Mouse (Mus musculus) adipocyte (in vitro differentiated cells): Measurements from ENCODE around the gene Serinc5.
"Not testable (repeated sequence)": the region's sequence is repeated elsewhere in the genome, so short reads cannot be mapped to it uniquely, and the experiment has no call there.

Experiments
- DNase-seq: peaks from one replicate; pipeline ENCODE4 v3.0.0-alpha.2; 2016; ENCODE audit warnings: low spot score

Serinc5 gene

DNA sequence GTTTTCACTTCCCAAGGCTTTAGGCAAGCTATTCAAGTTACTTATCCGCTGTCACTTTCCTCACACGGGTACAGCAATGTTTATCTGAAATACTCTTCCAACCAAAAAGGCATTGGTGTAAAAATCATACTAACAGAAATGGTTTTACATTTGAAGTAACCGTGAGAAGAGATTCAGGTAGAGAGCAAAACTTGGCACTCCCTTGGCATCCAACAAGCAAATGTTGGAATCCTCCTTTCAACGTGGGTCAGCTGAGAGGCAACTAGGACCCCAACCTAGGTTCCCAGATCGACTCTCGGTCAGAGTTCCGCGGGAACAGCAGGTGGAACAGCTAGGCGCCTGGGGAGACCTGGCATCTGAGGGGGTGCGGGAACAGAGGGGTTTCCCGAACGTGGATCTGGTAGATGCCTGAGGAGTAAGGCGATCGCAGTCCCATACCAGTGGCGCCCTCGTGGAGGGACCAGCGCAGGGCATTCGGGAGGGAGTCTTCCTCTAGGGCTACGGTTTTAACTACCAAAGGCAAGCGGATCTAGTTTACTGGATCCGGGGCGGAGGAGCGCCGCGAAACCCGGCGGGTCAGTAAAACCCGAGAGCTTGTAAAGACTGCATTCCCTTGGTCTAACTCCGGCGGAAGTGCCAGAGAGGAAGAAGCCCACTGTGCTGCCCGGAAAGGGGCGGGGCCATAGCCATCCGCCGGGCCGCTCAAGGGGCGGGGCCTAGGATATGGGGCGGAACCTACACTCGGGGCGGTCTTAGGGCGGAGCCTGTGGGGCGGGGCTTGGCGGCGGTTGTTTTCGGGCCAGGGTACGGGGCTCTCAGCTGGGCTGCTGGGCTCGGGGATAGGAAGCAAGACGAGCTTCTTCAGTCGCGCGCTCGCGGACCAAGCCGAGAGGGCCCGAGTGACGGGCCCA, at the start of gene Serinc5:
Gene Serinc5, plus strand, starts transcription at position 781 of the 911 bp plus-strand sequence.
- DNase-seq = peak; percentile 88

DNA sequence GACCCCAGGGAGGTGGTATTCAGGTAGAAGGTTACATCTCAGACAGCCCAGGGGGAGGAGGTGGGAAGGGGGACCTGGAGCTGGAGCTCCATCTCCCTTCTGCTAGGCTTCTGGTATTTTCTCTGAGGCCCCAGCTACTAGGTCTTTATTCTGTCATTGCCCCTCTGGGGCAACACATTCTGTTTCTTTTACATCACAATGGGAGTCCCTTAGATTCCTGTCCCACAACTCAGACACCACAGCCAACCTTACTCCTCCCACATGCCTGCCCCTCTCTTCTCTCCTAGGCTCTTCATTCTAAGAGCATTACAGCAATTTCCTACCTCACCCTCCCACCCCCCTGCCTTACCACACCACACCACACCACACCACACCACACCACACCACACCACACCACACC, 34.8 kb upstream of the Serinc5 start, which contains the start of gene Spz1:
Gene Spz1, minus strand, starts transcription at position 101 of the 400 bp plus-strand sequence.
- no peak for DNase-seq

DNA sequence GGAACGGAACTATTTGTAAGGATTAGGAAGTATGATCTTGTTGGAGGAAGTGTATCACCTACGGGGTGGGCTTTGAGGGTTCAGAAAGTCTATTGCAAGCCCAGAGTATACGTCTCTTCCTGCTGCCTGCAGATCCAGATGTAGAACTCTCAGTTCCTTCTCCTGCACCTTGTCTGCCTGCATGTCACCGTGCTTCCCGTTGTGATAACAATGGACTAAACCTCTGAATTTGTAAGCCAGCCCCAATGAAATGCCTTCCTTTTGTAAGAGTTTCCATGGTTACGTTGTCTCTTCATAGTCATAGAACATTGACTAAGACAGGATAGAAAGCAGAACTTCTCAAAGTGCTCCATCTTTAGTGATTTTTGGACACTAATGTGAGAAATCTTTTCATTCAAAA, 34.2 kb upstream of the Serinc5 start:
- no peak for DNase-seq

DNA sequence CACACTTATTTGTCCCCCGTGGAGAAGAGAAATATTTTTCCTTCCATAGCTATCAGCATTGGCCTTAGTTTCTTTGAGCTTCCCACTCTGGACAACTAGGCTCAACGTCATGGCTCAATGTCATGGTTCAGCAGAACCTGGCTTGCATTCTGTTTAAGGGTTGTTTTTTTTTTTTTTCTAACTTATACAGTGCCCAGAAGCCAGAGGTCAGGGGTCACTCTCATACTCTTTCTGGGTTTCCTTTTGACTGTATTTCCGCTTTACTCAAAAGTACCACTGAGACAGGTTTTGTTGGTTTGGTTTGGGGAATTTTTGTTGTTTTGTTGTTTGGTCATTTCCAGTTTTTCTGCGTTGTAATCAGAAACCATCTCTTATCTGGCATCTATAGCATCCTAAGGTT, 32.7 kb upstream of the Serinc5 start:
- no peak for DNase-seq

DNA sequence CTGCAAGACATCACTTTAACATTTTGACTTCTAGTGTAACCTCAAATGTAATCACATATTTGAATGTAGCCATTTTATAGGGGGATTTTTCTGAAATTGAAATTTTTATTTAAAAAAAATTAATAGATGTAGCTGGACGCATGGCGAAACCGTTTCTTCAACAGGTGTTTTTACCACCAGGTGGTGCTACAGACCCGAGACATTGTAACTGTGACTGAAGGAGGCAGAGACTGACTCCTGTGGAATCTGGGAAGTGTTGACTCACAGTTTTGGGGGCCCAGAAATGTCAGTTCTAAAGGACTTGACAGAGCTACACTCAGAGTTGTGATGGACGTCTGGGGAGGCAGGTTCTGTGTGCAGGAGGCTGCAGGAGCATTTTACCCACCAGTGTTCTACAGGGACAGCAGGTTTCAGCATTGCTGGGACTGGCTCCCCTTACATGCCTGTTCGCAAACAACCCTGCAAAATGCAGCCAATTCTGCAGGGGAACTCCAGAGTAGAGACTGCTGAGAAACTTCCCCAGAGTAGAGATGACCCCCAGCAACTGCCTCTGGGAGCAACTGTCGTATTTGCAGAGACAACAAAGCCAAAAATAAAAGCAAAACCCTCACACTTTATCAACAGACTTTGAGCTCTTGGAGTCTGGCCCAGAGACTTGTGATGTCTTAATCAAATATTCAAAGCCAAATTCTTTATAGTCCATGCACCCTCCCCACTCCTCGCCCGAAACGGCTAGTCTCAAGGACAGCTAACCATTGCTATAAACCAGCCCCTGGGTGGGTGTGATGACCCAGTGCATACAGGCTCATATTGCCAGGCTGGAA, 30.5 kb upstream of the Serinc5 start:
- DNase-seq = peak; percentile 84

DNA sequence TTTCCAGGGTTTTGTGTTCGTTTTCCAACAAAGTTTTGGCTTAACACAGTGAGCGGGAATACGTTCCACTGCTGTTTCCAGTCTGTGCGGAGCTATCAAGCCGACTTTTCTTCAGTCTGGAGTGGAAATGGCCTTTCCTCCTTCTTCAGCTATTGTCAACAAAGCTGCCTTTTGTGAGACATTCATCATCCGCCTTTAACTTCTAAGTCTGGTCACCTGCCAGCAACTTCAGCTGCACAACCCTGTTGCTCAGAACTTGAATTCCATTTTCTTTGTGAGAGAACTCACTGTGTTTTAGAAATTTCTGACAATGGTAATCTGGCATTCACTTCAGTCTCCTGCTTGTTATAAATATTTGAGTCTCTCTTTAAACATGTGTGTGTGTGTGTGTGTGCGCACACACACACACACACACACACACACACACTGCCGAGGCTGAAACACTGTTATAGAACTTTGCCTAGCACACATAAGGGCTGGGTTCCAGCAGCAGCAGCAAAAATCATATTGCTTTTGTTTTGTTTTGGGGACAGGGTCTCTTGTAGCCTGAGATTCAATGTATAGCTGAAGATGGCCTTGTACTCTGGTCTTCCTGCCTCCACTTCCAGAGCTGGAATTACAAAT, 26.7 kb upstream of the Serinc5 start:
- peak; percentile 47 for DNase-seq

DNA sequence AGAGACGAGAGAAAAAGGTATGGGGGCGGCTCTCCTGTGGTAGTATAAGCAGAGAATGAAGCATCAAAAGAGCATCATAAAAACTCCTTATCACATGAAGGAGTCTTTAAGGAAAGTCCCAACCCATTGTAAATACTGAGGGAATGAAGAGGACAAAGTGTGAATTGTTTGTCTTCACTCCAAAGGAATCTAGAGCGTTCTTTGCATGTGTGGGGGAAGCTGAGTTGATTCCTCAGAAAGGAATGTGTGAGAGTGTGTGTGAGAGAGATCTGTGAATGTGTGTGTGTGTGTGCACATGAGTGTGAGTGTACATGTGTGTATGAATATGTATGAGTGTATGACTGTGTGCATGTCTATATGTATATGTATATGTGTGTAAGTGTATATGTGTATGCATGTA, 22.2 kb upstream of the Serinc5 start:
- no peak for DNase-seq

DNA sequence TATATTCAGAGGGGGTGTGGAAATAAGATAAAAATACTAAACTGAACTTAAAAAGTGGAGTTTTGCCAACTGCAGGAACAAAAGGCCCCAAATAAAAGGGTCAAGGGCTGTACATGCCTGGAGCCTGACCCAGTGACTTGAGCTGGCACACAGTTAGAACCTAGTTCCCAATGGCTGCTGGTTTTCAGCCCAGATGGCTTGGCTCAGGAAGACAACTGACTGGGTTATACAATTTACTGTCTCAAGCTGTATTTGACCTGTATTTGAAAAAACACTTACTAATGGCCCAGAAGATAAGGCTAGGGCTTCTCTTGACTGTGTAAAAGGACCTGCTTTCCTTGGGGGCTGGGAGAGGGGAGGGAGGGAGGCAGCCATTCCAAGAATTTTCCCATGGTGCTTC, 21.6 kb upstream of the Serinc5 start:
- peak; percentile 82 for DNase-seq

DNA sequence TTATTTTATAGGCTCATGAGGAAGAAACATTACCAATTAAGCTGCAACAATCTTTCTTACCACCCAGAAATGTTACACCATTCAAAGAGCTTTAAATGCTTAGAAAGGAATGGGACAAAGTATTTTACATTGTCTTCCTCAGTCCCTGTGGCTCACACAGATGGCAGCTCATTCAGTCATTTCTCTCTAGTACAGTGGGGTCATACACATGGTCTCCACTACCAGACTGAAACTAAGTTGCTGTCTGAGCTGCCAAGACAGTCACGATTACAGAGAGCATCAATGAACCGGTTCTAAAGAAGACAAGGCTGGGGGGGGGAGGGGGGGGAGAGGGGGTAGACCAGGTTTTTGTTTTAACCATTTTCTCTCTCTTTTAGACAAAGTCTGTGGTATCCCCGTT, 19.7 kb upstream of the Serinc5 start:
- no peak for DNase-seq

DNA sequence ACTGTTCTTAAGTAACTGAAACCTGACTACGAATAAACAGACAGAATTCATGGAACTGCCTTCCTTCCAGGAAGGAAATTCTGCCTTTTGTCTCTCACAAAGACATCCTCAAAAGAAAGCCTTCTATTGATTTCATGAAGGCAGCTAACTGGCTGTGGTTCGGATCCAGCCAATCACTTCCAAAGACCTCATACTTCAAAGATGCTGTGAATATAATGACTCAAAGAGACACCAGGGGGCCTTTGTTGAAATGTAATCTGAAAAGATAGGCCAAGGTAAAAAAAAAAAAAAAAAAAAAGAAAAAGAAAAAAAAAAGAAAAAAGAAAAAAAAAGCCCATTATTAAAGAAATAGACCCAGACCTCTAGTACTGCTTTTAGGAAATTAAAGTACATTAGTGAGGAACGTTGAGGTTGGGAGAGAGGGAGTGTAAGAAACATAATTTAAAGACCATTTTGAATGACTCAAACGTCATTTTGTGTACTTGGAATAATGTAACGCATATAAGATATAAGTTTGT, 18.6 kb upstream of the Serinc5 start:
- no peak for DNase-seq

DNA sequence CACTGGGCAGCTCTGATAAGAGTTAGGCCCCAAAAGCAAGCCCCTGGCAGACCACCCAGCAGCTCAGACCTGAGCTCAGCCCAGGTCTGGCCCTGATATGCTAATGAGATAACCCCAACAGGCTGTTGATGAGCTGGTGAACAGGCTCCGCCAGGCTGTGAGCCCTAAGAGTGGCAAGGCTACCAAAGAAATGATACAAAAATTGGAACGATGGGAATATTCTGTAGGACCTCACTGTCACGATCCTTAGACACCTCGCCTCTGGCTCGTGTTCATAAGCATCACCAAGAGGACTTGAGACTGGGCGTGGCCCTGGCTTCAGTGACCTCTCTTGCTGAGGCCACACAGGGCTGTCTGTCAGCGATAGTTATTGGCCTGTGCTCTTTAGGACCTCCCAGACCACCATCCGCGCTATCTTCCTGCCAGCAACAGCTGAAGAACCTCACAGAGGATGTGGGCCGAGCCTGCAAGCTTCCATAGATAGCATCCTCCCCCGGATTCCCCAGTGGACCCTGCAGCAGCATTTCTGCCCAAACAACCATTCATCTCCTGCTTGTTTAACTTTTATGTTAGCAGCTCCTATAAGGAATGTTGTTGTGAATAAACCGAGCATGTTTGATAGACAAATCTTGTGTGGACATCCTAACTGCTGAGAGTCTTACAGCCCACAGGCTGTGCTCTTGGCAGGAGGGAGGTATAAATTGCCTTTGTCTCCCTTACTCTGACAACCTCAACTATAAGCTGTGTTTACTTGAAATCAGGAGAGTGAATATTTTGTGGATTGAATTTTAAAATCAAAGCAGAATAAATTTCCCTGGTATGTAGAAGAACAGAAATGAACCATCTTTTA, 17.9 kb upstream of the Serinc5 start:
- DNase-seq = no peak

DNA sequence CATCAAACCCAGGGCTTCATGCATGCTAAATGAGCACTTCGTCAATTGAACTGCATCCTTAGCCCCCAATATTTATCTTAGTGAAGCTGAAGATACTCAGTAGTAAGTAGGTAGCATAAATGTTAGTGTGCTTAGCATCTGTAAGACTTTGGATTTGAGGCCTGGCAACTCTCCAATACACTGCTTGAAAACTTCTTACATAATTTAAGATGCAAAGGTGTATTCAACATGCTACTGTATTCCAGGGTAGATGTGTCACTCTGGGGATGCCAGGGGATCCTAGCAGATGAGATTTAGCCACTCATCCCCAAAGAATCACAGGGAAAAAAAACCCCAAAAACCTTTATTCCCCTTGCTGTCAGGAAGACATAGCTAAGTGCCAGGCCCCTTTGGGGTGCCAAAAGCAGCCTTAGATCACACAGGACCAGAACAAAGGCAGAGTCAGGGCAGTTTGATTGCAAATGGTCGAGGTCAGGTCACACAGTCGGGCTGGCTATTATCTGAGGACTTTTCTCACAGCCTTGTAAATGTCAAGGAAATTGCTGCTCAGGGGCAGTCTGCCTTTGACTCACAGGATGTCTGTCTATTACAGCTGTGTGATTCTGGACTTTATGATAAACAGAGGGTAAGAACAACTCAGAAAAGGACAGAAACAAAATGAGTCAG, 17.0 kb upstream of the Serinc5 start:
- no peak for DNase-seq

DNA sequence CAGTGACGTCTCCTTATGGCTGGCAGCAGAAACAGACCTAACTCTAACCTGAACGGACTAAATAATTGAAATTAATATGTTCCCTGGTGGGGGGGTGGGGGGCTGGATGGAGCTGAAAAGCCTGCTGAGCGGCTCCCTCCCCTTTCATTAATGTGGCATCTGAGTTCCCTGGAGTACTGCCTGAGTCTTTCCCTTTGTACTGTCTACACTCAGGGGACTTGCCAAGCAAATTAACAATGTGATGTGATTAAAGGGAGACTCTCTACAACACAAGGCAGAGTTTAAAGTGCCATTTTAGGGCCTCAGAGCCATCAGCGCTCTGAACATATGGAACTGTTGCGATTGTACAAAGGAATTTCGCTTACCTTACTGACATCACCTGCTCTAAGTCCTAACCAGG, 16.4 kb upstream of the Serinc5 start:
- no peak for DNase-seq

DNA sequence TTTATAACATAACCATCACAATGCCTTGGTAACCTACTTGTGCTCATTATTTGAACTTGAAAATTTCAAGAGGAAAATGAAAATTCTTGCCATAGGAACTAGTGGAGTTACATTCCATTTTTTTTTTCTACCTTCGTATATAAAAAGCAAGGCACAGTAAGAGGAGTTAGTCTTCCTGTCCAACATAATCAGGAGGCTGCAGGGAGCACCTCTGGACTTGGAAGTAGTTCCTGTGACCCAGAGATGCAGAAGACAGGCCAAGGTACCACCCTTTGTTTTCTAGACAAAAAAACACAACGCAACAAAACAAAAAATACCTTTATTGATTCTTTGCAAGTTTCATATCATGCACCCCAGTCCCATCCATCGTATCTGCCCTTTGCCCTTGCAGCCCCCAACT, 16.0 kb upstream of the Serinc5 start:
- DNase-seq = no peak

DNA sequence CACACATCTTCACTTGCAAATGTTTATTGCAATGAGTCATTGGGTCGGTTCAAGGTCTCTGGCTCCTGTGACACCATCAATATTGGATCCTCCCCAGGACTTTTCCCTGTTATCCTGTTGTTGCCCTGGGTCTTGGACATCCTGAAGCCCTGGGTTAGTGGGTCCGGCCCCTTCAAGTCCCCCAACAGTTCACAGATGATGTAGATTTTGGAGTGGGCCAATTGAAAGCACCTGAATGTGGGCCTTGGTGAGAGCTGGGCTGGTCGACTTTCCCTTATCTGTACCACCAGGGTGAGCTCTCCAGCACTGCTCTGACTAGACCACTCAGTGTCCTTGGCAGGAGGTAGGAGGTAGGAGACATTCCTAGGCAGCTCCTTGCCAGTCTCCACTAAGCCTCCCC, 15.5 kb upstream of the Serinc5 start:
- no peak for DNase-seq

DNA sequence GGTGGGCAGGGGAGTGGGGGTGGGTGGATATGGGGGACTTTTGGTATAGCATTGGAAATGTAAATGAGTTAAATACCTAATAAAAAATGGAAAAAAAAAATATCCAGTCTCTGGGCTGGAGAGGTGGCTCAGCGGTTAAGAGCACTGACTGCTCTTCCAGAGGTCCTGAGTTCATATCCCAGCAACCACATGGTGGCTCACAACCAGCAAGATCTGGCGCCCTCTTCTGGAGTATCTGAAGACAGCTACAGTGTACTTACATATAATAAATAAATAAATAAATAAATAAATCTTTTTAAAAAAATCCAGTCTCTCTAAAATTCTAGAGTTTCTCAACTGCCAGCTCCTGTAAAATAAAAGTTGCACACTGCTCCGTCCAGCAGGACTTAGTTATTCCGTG, 5.6 kb upstream of the Serinc5 start:
- DNase-seq = not testable (repeated sequence)

DNA sequence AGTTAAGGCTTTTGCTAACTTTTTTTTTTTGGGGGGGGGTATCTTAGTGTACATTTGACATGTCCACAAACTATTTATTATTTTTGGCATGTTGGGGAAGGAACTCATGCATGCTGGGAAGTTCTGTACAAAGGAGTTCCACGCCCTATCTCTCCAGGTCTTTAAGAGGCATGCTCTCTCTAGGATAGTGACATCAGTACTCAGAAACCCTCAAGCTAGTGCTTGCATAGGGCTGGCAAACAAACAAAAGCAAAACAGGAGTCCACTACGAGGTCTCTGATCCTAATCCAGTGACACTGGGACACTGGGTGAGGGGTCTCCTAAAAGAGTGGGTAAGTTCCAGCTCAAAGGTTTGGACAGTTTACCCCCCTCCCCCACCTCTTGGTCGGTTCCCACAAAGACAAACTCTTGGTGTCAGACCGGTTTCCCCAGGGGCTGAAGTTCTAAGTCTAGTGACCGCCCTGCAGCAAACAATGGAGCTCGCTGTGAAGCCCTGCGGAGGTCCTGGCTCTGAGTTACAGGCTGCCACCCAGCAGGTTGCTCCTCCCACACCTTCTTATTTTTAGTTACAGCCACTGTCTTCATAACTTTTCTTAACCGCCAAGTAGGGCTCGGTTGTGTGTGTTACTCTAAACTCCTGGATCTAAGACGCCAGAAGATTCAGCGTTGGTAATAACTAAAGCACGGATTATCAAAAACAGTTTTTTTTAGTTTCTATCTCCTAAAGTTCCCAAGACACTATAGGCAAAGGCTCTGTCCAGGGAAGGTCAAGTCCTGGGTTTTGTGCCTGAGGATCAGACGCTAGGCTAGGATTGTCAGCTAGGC, 1.2 kb upstream of the Serinc5 start:
- no peak for DNase-seq

DNA sequence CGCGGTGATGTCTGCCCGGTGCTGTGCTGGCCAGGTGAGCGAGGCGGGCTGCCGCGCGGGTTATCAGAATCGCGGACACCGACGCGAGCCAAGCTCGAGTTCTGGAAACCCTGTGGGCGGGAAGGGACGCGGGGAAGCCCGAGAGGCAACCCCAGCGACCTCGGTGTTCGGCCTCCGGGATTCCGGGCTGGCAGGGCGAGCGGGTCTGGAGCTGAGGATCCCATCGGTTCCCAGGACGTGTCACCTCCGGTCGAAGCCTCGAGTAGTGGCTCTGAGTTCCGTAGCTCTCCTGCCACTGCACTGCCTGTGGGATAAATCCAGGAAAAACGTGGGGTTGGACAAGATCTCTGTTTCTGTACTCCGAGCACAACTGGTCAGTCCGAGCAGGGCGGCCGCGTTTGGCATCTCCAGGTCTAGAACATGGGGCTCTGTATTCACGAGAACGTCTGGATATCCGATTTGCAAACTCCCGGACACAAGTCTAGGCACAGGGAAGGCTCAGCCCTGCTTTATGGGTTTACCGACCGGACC, 428 bp downstream of the Serinc5 start:
- peak; percentile 45 for DNase-seq

DNA sequence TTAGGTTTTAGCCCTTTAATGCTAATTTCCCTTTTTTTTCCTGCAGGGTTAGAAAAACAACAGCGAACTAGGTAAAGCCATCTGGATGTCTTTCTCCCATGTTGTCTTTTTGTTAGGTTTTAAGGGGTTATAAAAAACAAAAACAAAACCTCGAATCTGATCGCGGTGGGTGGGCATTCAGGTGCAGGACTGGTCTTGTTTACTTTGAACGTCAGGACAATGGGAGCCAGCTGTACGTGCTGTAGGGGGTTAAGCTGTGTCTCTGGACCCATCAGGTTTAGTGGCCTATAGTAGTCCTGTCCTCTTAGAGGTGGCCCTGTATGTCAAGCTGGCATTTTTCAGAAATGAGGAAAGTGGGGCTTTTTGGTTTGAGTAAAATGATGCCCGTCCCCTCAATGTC, 1.0 kb downstream of the Serinc5 start:
- no peak for DNase-seq

DNA sequence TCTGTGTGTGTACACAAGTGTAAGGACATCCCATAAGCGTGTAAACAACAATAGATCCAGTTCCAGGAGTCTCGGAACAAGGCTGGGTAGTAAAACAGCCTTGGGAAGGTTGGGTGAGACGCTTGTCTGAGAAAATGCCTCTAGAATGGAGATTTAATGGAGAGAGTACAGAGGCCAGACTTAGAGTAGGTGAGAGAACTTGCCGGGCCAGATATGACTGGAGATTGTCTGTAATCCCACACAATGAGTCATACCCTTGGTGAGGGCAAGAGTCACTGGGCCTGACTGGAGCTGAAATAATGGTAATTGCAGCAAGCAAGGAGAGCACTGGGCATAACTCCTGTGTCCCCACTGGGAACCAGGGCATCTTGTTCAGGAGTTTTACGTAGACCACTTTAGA, 2.2 kb downstream of the Serinc5 start:
- DNase-seq = peak; percentile 59
